Mouse (Mus musculus) olfactory bulb, adult 2 months (tissue): ENCODE results near the gene Jarid2.

Experiments used
- CTCF ChIP-seq: fragments of 200-500 bp; IDR thresholded peaks from 2 replicates; pipeline ENCODE4 v1.5.1; 2012; ENCODE audit warnings: low read depth, mild to moderate bottlenecking, low read length, moderate library complexity; ENCODE audit not compliant: insufficient read depth
- POLR2A ChIP-seq: fragments of 200-500 bp; IDR thresholded peaks from 2 replicates; pipeline ENCODE4 v1.6.1; 2012; ENCODE audit warnings: mild to moderate bottlenecking, low read depth, low read length, moderate library complexity; ENCODE audit not compliant: insufficient read depth

GRCm38 (mm10) chr13:44681051-44681450, 48.2 kb upstream of the Jarid2 start:
- TF ChIP-seq CTCF (no peak), POLR2A (no peak)
